Mouse (Mus musculus) intestine, postnatal 0 days (tissue): ENCODE data around the gene Lmf1. TPM values are rescaled to one million over a fixed set of nuclear protein-coding genes. Genes with fewer than 3 reads are reported as not detected.

Experiments used
- ATAC-seq: fragments of 200-750 bp; cut with Nextera tagmentation; 2 replicates; pipeline ENCODE4 v1.8.0; 2017; ENCODE audit warnings: mild to moderate bottlenecking, moderate TSS enrichment, moderate library complexity
- H3K27ac ChIP-seq: fragments of 300-500 bp; sonication (generic); 2 replicates; pipeline ENCODE4 v1.5.1; 2014; ENCODE audit warnings: mild to moderate bottlenecking, low read depth, low read length, moderate library complexity
- H3K27me3 ChIP-seq: fragments of 300-500 bp; sonication (generic); replicated peaks from 2 replicates; pipeline ENCODE4 v1.6.1; 2014; ENCODE audit warnings: low read length, mixed read lengths; ENCODE audit not compliant: control insufficient read depth, insufficient read depth
- H3K36me3 ChIP-seq: fragments of 300-500 bp; sonication (generic); 2 replicates; pipeline ENCODE4 v1.6.1; 2014; ENCODE audit warnings: mild to moderate bottlenecking, moderate library complexity; ENCODE audit not compliant: control insufficient read depth, insufficient read depth
- H3K4me1 ChIP-seq: fragments of 300-500 bp; sonication (generic); replicated peaks from 2 replicates; pipeline ENCODE4 v1.6.1; 2014; ENCODE audit warnings: antibody characterized with exemption, low read length, mixed read lengths; ENCODE audit not compliant: control insufficient read depth, insufficient read depth
- H3K4me2 ChIP-seq: fragments of 300-500 bp; sonication (generic); replicated peaks from 2 replicates; pipeline ENCODE4 v1.6.1; 2014; ENCODE audit warnings: low read depth, mild to moderate bottlenecking, moderate library complexity
- H3K4me3 ChIP-seq: fragments of 300-500 bp; sonication (generic); 2 replicates; pipeline ENCODE4 v1.5.1; 2014; ENCODE audit warnings: low read depth, low read length
- H3K9ac ChIP-seq: fragments of 300-500 bp; sonication (generic); 2 replicates; pipeline ENCODE4 v1.6.1; 2014; ENCODE audit warnings: mild to moderate bottlenecking, low read depth, low read length
- H3K9me3 ChIP-seq: fragments of 300-500 bp; sonication (generic); 2 replicates; pipeline ENCODE4 v1.6.1; 2016; ENCODE audit warnings: mixed run types; ENCODE audit not compliant: control insufficient read depth
- CTCF ChIP-seq: sonication (generic); IDR thresholded peaks from 2 replicates; pipeline ENCODE4 v1.5.1; 2016; ENCODE audit warnings: low read depth, mild to moderate bottlenecking, control low read depth, antibody characterized with exemption, moderate library complexity
- WGBS: fragments of 180-500 bp; shearing (Covaris S2); extraction: QIAGEN DNeasy Blood & Tissue Kit; methylation state at CpG from one replicate; pipeline ENCODE4 v1.1.7; 2014; 5-methylcytosine and 5-hydroxymethylcytosine counted together
- polyA plus RNA-seq: library from polyadenylated mRNA; unstranded; fragments of >200 nt; fragmentation: Nextera tagmentation; extraction: Ambion mirVana; gene quantifications from 2 replicates; pipeline ENCODE4 v1.2.1, GENCODE M21; 2015

Lmf1 gene
- polyA plus RNA-seq, 1 experiment from 2014 or later = 16.5 TPM

- Histone ChIP-seq H3K27me3 (no peaks in the 10 kb centered on the region), H3K36me3 (peaks cover 31% of the 10 kb centered on the region), H3K27ac (no peak overlapping the region), H3K4me1 (no peaks in the 10 kb centered on the region), H3K4me3 (no peak overlapping the region), H3K9me3 (no peaks in the 10 kb centered on the region), H3K4me2 (no peak overlapping the region), H3K9ac (no peak overlapping the region)
- WGBS = 68% methylated on average over 22 of the region's 22 CpGs
- no peak for ATAC-seq
- TF ChIP-seq CTCF = no peak
Measured at GRCm38 (mm10) chr17:25593411-25594261, 14.8 kb downstream of the Lmf1 start.

GRCm38 (mm10) chr17:25595495-25595894 is 16.6 kb downstream of the Lmf1 start:
- H3K9me3 ChIP-seq = no peaks in the 10 kb centered on the region
- H3K27me3 ChIP-seq = no peaks in the 10 kb centered on the region
- peak; percentile 53 for TF ChIP-seq CTCF
- no peak overlapping the region for H3K27ac ChIP-seq
- ATAC-seq = no peak
- H3K36me3 ChIP-seq = peaks cover 19% of the 10 kb centered on the region
- no peak overlapping the region for H3K9ac ChIP-seq
- no peaks in the 10 kb centered on the region for H3K4me1 ChIP-seq
- WGBS = 55% methylated on average over 5 of the region's 5 CpGs
- H3K4me2 ChIP-seq = no peak overlapping the region
- H3K4me3 ChIP-seq = no peak overlapping the region

DNA sequence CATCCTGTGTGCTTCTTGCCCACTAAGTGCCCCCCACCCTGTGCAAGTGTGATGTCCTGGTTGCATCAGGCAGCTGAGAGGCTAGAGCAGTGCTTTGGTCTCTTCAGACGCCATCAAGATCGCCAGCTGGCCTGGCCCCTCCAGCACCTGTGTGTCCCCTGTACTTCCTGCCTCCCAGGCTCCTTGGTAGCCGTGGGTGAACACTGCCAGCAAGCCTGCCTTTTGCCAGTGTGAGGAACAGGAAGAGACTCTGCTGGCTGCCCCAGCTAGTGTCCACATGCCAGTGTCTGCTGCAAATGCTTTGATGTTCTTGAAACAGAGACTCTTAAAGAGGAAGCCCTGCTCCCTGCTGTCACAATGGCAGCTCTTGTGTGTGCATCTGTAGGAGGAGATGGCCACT is 18.7 kb downstream of the Lmf1 start:
- Histone ChIP-seq H3K4me3 (no peak overlapping the region), H3K27me3 (no peaks in the 10 kb centered on the region), H3K36me3 (peaks cover 8% of the 10 kb centered on the region; the same call in 1 of the 2 replicates), H3K4me1 (no peaks in the 10 kb centered on the region), H3K27ac (no peak overlapping the region), H3K9me3 (no peaks in the 10 kb centered on the region), H3K4me2 (no peak overlapping the region), H3K9ac (no peak overlapping the region)
- WGBS = 68% methylated on average over 3 of the region's 3 CpGs
- no peak for TF ChIP-seq CTCF
- no peak for ATAC-seq

DNA sequence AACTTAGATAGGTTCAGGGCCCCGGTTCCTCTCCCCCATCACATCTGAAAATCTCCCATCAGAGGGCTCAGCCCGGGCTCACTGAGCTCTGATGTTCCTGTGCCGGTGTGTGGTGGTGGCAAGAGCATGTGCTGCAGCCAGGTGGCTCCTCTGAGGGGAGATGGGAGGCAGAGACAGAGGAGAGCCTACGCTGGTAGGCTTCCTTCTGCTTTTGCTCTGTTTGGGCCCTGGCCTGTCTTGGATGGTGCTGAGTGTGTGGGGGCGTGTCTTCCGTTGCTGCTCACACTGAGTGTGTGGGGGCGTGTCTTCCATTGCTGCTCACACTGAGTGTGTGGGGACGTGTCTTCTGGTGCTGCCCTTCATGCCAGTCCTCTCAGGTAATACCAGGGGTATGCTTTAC is 23.5 kb downstream of the Lmf1 start:
- no peak for ATAC-seq
- H3K4me1 ChIP-seq = no peaks in the 10 kb centered on the region
- H3K27me3 ChIP-seq = no peaks in the 10 kb centered on the region
- no peak overlapping the region for H3K4me2 ChIP-seq
- TF ChIP-seq CTCF = peak; percentile 15; the same call in 1 of the 2 replicates
- H3K9me3 ChIP-seq = no peaks in the 10 kb centered on the region
- H3K27ac ChIP-seq = no peak overlapping the region
- WGBS = 68% methylated on average over 8 of the region's 8 CpGs
- no peak overlapping the region for H3K9ac ChIP-seq
- no peak overlapping the region for H3K4me3 ChIP-seq
- H3K36me3 ChIP-seq = no peaks in the 10 kb centered on the region

DNA sequence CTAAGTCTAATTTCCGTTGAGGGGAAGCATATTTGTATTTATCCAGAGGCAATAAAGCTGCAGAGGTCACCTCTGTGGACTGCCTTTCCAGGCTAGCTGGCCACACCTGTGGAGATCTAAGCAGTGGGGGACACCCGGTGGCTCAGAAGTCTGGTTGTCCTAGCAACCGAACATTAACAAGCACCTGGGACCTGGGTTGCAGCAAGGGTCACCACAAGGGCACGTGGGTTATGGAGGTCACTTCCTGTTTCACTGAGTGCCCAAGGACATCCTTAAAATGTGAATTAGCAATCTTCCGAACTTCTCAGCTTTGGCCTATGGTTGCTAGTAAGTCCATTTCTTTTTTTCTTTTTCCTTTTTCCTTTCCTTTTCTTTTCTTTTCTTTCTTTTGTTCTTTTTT is 25.3 kb downstream of the Lmf1 start:
- no peak overlapping the region for H3K4me2 ChIP-seq
- no peaks in the 10 kb centered on the region for H3K27me3 ChIP-seq
- TF ChIP-seq CTCF = no peak
- no peaks in the 10 kb centered on the region for H3K9me3 ChIP-seq
- ATAC-seq = no peak
- no peak overlapping the region for H3K27ac ChIP-seq
- no peaks in the 10 kb centered on the region for H3K4me1 ChIP-seq
- no peaks in the 10 kb centered on the region for H3K36me3 ChIP-seq
- H3K4me3 ChIP-seq = no peak overlapping the region
- no peak overlapping the region for H3K9ac ChIP-seq
- WGBS = 24% methylated on average over 5 of the region's 5 CpGs

DNA sequence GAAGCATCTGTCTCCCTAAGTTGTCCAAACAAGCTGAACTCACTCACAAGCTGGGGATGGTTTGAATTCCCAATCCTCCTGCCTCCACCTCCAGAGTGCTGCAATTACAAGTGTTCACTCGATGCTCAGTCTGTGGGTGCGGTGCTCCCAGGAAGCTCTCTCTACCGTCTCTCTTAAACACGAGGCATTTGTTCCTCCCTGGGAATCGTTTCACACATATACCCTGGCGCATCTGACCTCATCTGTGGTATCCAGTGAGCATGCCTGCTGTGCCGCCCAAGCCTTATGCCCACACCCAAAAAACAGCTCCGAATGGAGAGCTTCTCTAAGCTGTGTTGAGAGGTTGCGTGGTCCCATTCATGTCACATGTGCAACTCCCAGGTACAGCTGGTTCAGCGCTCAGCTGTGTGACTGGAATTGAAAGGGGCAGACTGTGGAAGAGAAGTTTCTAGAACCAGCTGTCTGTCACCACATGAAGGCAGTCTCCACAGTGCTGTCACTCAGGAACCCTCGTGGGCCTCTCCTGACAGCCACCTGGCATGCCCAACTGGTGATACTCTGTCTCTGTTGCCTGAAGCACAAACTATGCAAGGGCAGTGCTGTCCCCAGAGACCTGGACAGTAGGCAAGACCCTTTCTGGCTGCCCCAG is 29.4 kb downstream of the Lmf1 start:
- no peak for TF ChIP-seq CTCF
- peaks cover 11% of the 10 kb centered on the region; the same call in 1 of the 2 replicates for H3K36me3 ChIP-seq
- H3K4me3 ChIP-seq = no peak overlapping the region
- ATAC-seq = no peak
- WGBS = 84% methylated on average over 11 of the region's 11 CpGs
- H3K9ac ChIP-seq = no peak overlapping the region
- H3K9me3 ChIP-seq = no peaks in the 10 kb centered on the region
- no peaks in the 10 kb centered on the region for H3K27me3 ChIP-seq
- H3K4me1 ChIP-seq = no peaks in the 10 kb centered on the region
- no peak overlapping the region for H3K4me2 ChIP-seq
- H3K27ac ChIP-seq = no peak overlapping the region
